In genomic region chr1:168354934-168355333, GRCm38 (mm10) we compare ENCODE assay signal across 15 mouse cellular contexts.
DNase-seq lines count a peak whose midpoint lies in the region; ATAC-seq and TF ChIP-seq lines count a peak whose summit lies in the region.
"Had no signal": no experiment of that assay in that cellular context is flagged by ENCODE, and none has a peak within 500 bp of the region (broad histone marks: within the 10 kb centered on the region; RNA-seq: fewer than 3 reads in every experiment).

No protein-coding gene starts in this region.

- TF ChIP-seq CTCF in left cerebral cortex, adult 2 months (IDR thresholded peaks at IDR 0.05): no peak
- no peak for TF ChIP-seq CTCF in brain, embryonic 14.5 days (IDR thresholded peaks at IDR 0.05; ENCODE audit: borderline replicate concordance, extremely low read depth, insufficient read depth, insufficient read length)

- ATAC-seq in forebrain, embryonic 13.5 days: no peak
- ATAC-seq in midbrain, embryonic 11.5 days (ENCODE audit: low FRiP score): no peak

- peaks cover 5% of the 10 kb centered on the region; the same call in 1 of the 2 replicates for H3K36me3 ChIP-seq in forebrain, embryonic 13.5 days (ENCODE audit: poor library complexity, severe bottlenecking)
- H3K36me3 ChIP-seq in midbrain, embryonic 11.5 days (ENCODE audit: control insufficient read depth, insufficient read depth, low read length): no peaks in the 10 kb centered on the region
- H3K36me3 ChIP-seq: limb, embryonic 15.5 days had no signal

- no peaks in the 10 kb centered on the region for H3K9me3 ChIP-seq in forebrain, embryonic 13.5 days (replicated peaks)
- H3K9me3 ChIP-seq in midbrain, embryonic 11.5 days (ENCODE audit: control insufficient read depth, low read length): no peaks in the 10 kb centered on the region
- H3K9me3 ChIP-seq: limb, embryonic 15.5 days; megakaryocyte, embryonic 14.5 days had no signal

- peak overlapping the region; percentile 59; the same call in 1 of the 2 replicates for H3K4me2 ChIP-seq in forebrain, embryonic 13.5 days
- no peak overlapping the region; the same call in 1 of the 2 replicates for H3K4me2 ChIP-seq in midbrain, embryonic 11.5 days
- H3K4me2 ChIP-seq: limb, embryonic 15.5 days had no signal

- H3K9ac ChIP-seq in forebrain, embryonic 13.5 days: no peak overlapping the region
- no peak overlapping the region for H3K9ac ChIP-seq in midbrain, embryonic 11.5 days (ENCODE audit: low read length)
- H3K9ac ChIP-seq: limb, embryonic 15.5 days had no signal

- no peak for TF ChIP-seq POLR2A in brain, embryonic 14.5 days (IDR thresholded peaks at IDR 0.05; ENCODE audit: borderline replicate concordance, extremely low read depth, insufficient read depth, insufficient read length, poor library complexity, severe bottlenecking)

- DNase-seq in left cerebral cortex, adult 2 months (ENCODE audit: extremely low spot score in 1 of 2, low spot score in 2 of 2): no peak
- DNase-seq in left cerebral cortex, adult 8-10 months (ENCODE audit: low spot score in 2 of 2): no peak
- DNase-seq in brain, embryonic 14.5 days (ENCODE audit: low read depth): peak; percentile 86
- DNase-seq in midbrain, embryonic 11.5 days (ENCODE audit: low spot score, missing footprints): peak; percentile 89
- DNase-seq in urinary bladder, postnatal 36 days (ENCODE audit: low spot score in 2 of 2): no peak
- no peak for DNase-seq in heart, adult 9 months (ENCODE audit: low spot score in 2 of 2)
- no peak for DNase-seq in heart, postnatal 14 days
- DNase-seq: adrenal gland, adult 8-10 months; cerebellum, adult 9-11 months; kidney, postnatal 36 days; right cerebral cortex, adult 18-20 months; thymus, postnatal 36 days had no signal

- WGBS in forebrain, embryonic 13.5 days: 10% methylated on average over 4 of the region's 4 CpGs
- WGBS in midbrain, embryonic 11.5 days: 9% methylated on average over 4 of the region's 4 CpGs

- intact Hi-C loops in left cerebral cortex, adult 2 months (cut with DNase I): no loop called here
- intact Hi-C loops in heart, postnatal 14 days (cut with DNase I): no loop called here

- H3K27me3 ChIP-seq in forebrain, embryonic 13.5 days: no peaks in the 10 kb centered on the region
- no peaks in the 10 kb centered on the region for H3K27me3 ChIP-seq in midbrain, embryonic 11.5 days (ENCODE audit: control insufficient read depth, insufficient read depth, low read length)
- H3K27me3 ChIP-seq: limb, embryonic 15.5 days; megakaryocyte, embryonic 14.5 days had no signal

- no peak overlapping the region for H3K4me3 ChIP-seq in left cerebral cortex, adult 2 months
- no peak overlapping the region for H3K4me3 ChIP-seq in forebrain, embryonic 13.5 days
- no peak overlapping the region for H3K4me3 ChIP-seq in midbrain, embryonic 11.5 days (ENCODE audit: low read depth, low read length)
- H3K4me3 ChIP-seq: limb, embryonic 15.5 days; megakaryocyte, embryonic 14.5 days had no signal

- H3K4me1 ChIP-seq in forebrain, embryonic 13.5 days: peaks cover 100% of the 10 kb centered on the region
- H3K4me1 ChIP-seq in midbrain, embryonic 11.5 days (ENCODE audit: control insufficient read depth, insufficient read depth, low read length): peaks cover 72% of the 10 kb centered on the region

- H3K27ac ChIP-seq in left cerebral cortex, adult 2 months: peak overlapping the region; percentile 53; the same call in 1 of the 2 replicates
- H3K27ac ChIP-seq in forebrain, embryonic 13.5 days: peak overlapping the region; percentile 88
- no peak overlapping the region for H3K27ac ChIP-seq in midbrain, embryonic 11.5 days (ENCODE audit: low read depth, low read length)
- H3K27ac ChIP-seq: limb, embryonic 15.5 days had no signal

Comparison
In these comparisons a context has a peak if more than half of its experiments do, and no peak if none do; other contexts are left out.
1. DNase-seq: peak in brain, embryonic 14.5 days (single experiment) and midbrain, embryonic 11.5 days (single experiment); none in left cerebral cortex, adult 2 months (0 of 2), left cerebral cortex, adult 8-10 months (0 of 2), urinary bladder, postnatal 36 days (0 of 2), heart, adult 9 months (0 of 2) and heart, postnatal 14 days (0 of 2).